Mouse (Mus musculus): ENCODE results near the gene Igf1r. TPM values are rescaled to one million over a fixed set of nuclear protein-coding genes. Genes with fewer than 3 reads are reported as not detected.
"Not testable (repeated sequence)": the region's sequence is repeated elsewhere in the genome, so short reads cannot be mapped to it uniquely, and the experiment has no call there.

Igf1r gene
- total RNA-seq, 2 experiments from 2014 or later = 8.0 to 8.3 TPM

- DNase-seq = no peak
- no peak for TF ChIP-seq CTCF (IDR thresholded peaks at IDR 0.05)
- H3K27ac ChIP-seq = no peak overlapping the region
- H3K4me3 ChIP-seq = no peak overlapping the region
- intact Hi-C loops (cut with DNase I) = no loop called here
Measured at GRCm38 (mm10) chr7:68282304-68283132, 329.9 kb downstream of the Igf1r start.

GRCm38 (mm10) chr7:68283133-68283520 lies 330.5 kb downstream of the Igf1r start:
- H3K4me3 ChIP-seq; H3K27ac ChIP-seq; intact Hi-C loops (cut with DNase I); DNase-seq: not testable (repeated sequence)

Other genes with a start within 250 kb of the Igf1r start
- 100 to 1,000 TPM; 235 to 336 TPM for gene Synm, start 193.1 kb upstream of the Igf1r start, total RNA-seq (2021)

Data from gastrocnemius, adult 2 months (tissue).